11 mouse cellular contexts compared by ENCODE assay signal in genomic region chr7:112120861-112121810, GRCm38 (mm10). TPM values are rescaled to one million over a fixed set of nuclear protein-coding genes. Genes with fewer than 3 reads are reported as not detected.
A peak's percentile ranks its signal among the peaks of the same experiment; 100 is the strongest.
DNase-seq lines count a peak whose midpoint lies in the region; ATAC-seq and TF ChIP-seq lines count a peak whose summit lies in the region.
"Had no signal": no experiment of that assay in that cellular context is flagged by ENCODE, and none has a peak within 500 bp of the region (broad histone marks: within the 10 kb centered on the region; RNA-seq: fewer than 3 reads in every experiment).

No protein-coding gene starts in this region.

- no peak overlapping the region for H3K4me3 ChIP-seq in forebrain, embryonic 14.5 days (ENCODE audit: low read depth, low read length)
- no peak overlapping the region for H3K4me3 ChIP-seq in forebrain, postnatal 0 days (ENCODE audit: low read depth, low read length)
- H3K4me3 ChIP-seq in lung, embryonic 16.5 days (ENCODE audit: low read length) = no peak overlapping the region
- no peak overlapping the region for H3K4me3 ChIP-seq in embryonic facial prominence, embryonic 10.5 days
- H3K4me3 ChIP-seq in limb, embryonic 10.5 days = 0 out of 2 replicates have a peak overlapping the region, but pooled peaks have one; percentile 6
- H3K4me3 ChIP-seq in thymus, adult 2 months (ENCODE audit: control insufficient read depth, insufficient read depth, low read length) = no peak overlapping the region
- H3K4me3 ChIP-seq: myocyte had no signal

- no peak for DNase-seq in forebrain, embryonic 14.5 days (ENCODE audit: low spot score)
- no peak for DNase-seq in forebrain, postnatal 0 days
- no peak for DNase-seq in lung, postnatal 4 days
- peak; percentile 32 for DNase-seq in embryonic facial prominence, embryonic 10.5 days (ENCODE audit: low spot score)
- no peak for DNase-seq in limb, embryonic 10.5 days (ENCODE audit: low spot score)
- DNase-seq in thymus, adult 2 months = no peak
- DNase-seq in frontal cortex, postnatal 25 days (ENCODE audit: low spot score in 2 of 2) = no peak
- DNase-seq: liver, postnatal 0 days had no signal

- TF ChIP-seq CTCF in forebrain, postnatal 0 days (IDR thresholded peaks at IDR 0.05; ENCODE audit: low read depth) = no peak
- TF ChIP-seq CTCF in thymus, adult 2 months (IDR thresholded peaks at IDR 0.05; ENCODE audit: borderline replicate concordance, control insufficient read depth, extremely low read depth, insufficient read depth, low read length, poor library complexity) = no peak

- no peak for TF ChIP-seq POLR2A in thymus, adult 2 months (IDR thresholded peaks at IDR 0.05; ENCODE audit: control insufficient read depth, extremely low read depth, insufficient read depth, low read length, poor library complexity)

- H3K27ac ChIP-seq in forebrain, embryonic 14.5 days (ENCODE audit: low read depth, low read length) = no peak overlapping the region; the same call in 1 of the 2 replicates
- no peak overlapping the region for H3K27ac ChIP-seq in forebrain, postnatal 0 days (ENCODE audit: low read depth, low read length)
- H3K27ac ChIP-seq in lung, embryonic 16.5 days (ENCODE audit: low read length) = no peak overlapping the region
- H3K27ac ChIP-seq in embryonic facial prominence, embryonic 10.5 days (replicated peaks) = peak overlapping the region; percentile 19; the same call in 1 of the 2 replicates
- H3K27ac ChIP-seq in limb, embryonic 10.5 days = peak overlapping the region; percentile 83
- no peak overlapping the region for H3K27ac ChIP-seq in thymus, adult 2 months (ENCODE audit: control insufficient read depth, insufficient read depth, low read length)

- ATAC-seq in forebrain, embryonic 14.5 days = 0 out of 2 replicates have a peak, but pooled peaks have one; percentile 7
- no peak for ATAC-seq in forebrain, postnatal 0 days
- peak; percentile 54; the same call in 1 of the 2 replicates for ATAC-seq in lung, embryonic 16.5 days (ENCODE audit: low read depth)
- ATAC-seq: CD4-positive, CD25-positive, alpha-beta regulatory T cell, adult 4 months; liver, postnatal 0 days had no signal

- no peaks in the 10 kb centered on the region for H3K9me3 ChIP-seq in forebrain, embryonic 14.5 days (replicated peaks; ENCODE audit: control insufficient read depth, low read length)
- no peaks in the 10 kb centered on the region for H3K9me3 ChIP-seq in forebrain, postnatal 0 days (ENCODE audit: low read length)
- H3K9me3 ChIP-seq in lung, embryonic 16.5 days (ENCODE audit: control insufficient read depth, low read length) = no peaks in the 10 kb centered on the region
- no peaks in the 10 kb centered on the region for H3K9me3 ChIP-seq in embryonic facial prominence, embryonic 10.5 days
- H3K9me3 ChIP-seq in limb, embryonic 10.5 days (replicated peaks) = no peaks in the 10 kb centered on the region

- H3K27me3 ChIP-seq in forebrain, embryonic 14.5 days (replicated peaks; ENCODE audit: control insufficient read depth, insufficient read depth, low read length) = no peaks in the 10 kb centered on the region
- no peaks in the 10 kb centered on the region for H3K27me3 ChIP-seq in forebrain, postnatal 0 days (ENCODE audit: insufficient read depth, low read length)
- no peaks in the 10 kb centered on the region for H3K27me3 ChIP-seq in lung, embryonic 16.5 days (ENCODE audit: control insufficient read depth, insufficient read depth, low read depth, low read length)
- H3K27me3 ChIP-seq in embryonic facial prominence, embryonic 10.5 days (replicated peaks; ENCODE audit: low read depth, poor library complexity, severe bottlenecking) = no peaks in the 10 kb centered on the region
- no peaks in the 10 kb centered on the region for H3K27me3 ChIP-seq in limb, embryonic 10.5 days (ENCODE audit: low read depth, poor library complexity, severe bottlenecking)
- no peaks in the 10 kb centered on the region for H3K27me3 ChIP-seq in thymus, adult 2 months (ENCODE audit: control insufficient read depth, insufficient read depth, low read length)

- WGBS in forebrain, embryonic 14.5 days = 71% methylated on average over 11 of the region's 11 CpGs
- 66% methylated on average over 11 of the region's 11 CpGs for WGBS in forebrain, postnatal 0 days
- 63% methylated on average over 11 of the region's 11 CpGs for WGBS in lung, embryonic 16.5 days
- 62% methylated on average over 11 of the region's 11 CpGs for WGBS in embryonic facial prominence, embryonic 10.5 days
- WGBS in limb, embryonic 10.5 days = 71% methylated on average over 11 of the region's 11 CpGs
- 86% methylated on average over 11 of the region's 11 CpGs for WGBS in thymus, adult 2 months

- no peak overlapping the region for H3K9ac ChIP-seq in forebrain, embryonic 14.5 days (ENCODE audit: low read length)
- H3K9ac ChIP-seq in forebrain, postnatal 0 days = no peak overlapping the region
- no peak overlapping the region for H3K9ac ChIP-seq in lung, embryonic 16.5 days (ENCODE audit: low read length)
- H3K9ac ChIP-seq: liver, postnatal 0 days had no signal

- no peaks in the 10 kb centered on the region for H3K4me1 ChIP-seq in forebrain, embryonic 14.5 days (ENCODE audit: control insufficient read depth, insufficient read depth, low read length)
- H3K4me1 ChIP-seq in forebrain, postnatal 0 days (ENCODE audit: insufficient read depth) = 0 out of 2 replicates have a peak, but pooled peaks cover 3% of the 10 kb centered on the region
- H3K4me1 ChIP-seq in lung, embryonic 16.5 days (replicated peaks; ENCODE audit: control insufficient read depth, insufficient read depth, low read length) = peaks cover 4% of the 10 kb centered on the region; the same call in 1 of the 2 replicates
- peaks cover 36% of the 10 kb centered on the region for H3K4me1 ChIP-seq in embryonic facial prominence, embryonic 10.5 days
- H3K4me1 ChIP-seq in limb, embryonic 10.5 days = peaks cover 55% of the 10 kb centered on the region
- no peaks in the 10 kb centered on the region for H3K4me1 ChIP-seq in thymus, adult 2 months (replicated peaks; ENCODE audit: control insufficient read depth, insufficient read depth, low read length)

- no peak overlapping the region for H3K4me2 ChIP-seq in forebrain, embryonic 14.5 days (ENCODE audit: low read length)
- no peak overlapping the region for H3K4me2 ChIP-seq in forebrain, postnatal 0 days (ENCODE audit: low read depth)
- no peak overlapping the region for H3K4me2 ChIP-seq in lung, embryonic 16.5 days (ENCODE audit: low read depth, low read length)

- H3K36me3 ChIP-seq in forebrain, embryonic 14.5 days (ENCODE audit: control insufficient read depth, insufficient read depth, low read length) = no peaks in the 10 kb centered on the region
- H3K36me3 ChIP-seq in forebrain, postnatal 0 days (ENCODE audit: insufficient read depth) = no peaks in the 10 kb centered on the region; the same call in 1 of the 2 replicates
- no peaks in the 10 kb centered on the region for H3K36me3 ChIP-seq in lung, embryonic 16.5 days (ENCODE audit: control insufficient read depth, insufficient read depth, low read length)
- H3K36me3 ChIP-seq in embryonic facial prominence, embryonic 10.5 days (replicated peaks) = peaks cover 9% of the 10 kb centered on the region
- no peaks in the 10 kb centered on the region for H3K36me3 ChIP-seq in limb, embryonic 10.5 days
- no peaks in the 10 kb centered on the region for H3K36me3 ChIP-seq in thymus, adult 2 months (ENCODE audit: control insufficient read depth, insufficient read depth, low read length)

RNA-seq across cellular contexts. Expression of gene Dkk3, which starts 37.7 kb away (rescaled TPM):
- polyA plus RNA-seq in forebrain, embryonic 14.5 days (2014; fragmentation: Nextera tagmentation; extraction: Ambion mirVana) = 22.9 and 24.7 TPM in 2 replicates
- 50.8 and 53.8 TPM in 2 replicates for total RNA-seq in forebrain, postnatal 0 days (2014; rRNA removed)
- polyA plus RNA-seq in forebrain, postnatal 0 days (2015; fragmentation: Nextera tagmentation; extraction: Ambion mirVana) = 48.1 and 49.9 TPM in 2 replicates
- polyA plus RNA-seq in lung, embryonic 16.5 days (2015; fragmentation: Nextera tagmentation; extraction: Ambion mirVana) = 45.5 and 48.2 TPM in 2 replicates
- polyA plus RNA-seq in embryonic facial prominence, embryonic 10.5 days (2016; fragmentation: Nextera tagmentation; extraction: Ambion mirVana) = 10.8 and 15.2 TPM in 2 replicates
- 4.9 and 6.3 TPM in 2 replicates for polyA plus RNA-seq in limb, embryonic 10.5 days (2016; fragmentation: Nextera tagmentation; extraction: Ambion mirVana)
- polyA plus RNA-seq in thymus, adult 2 months (2012; rRNA removed) = 1.9 and 5.9 TPM in 2 replicates

Comparison
In these comparisons a context has a peak if more than half of its experiments do, and no peak if none do; other contexts are left out.
1. H3K27ac ChIP-seq: peak in embryonic facial prominence, embryonic 10.5 days (single experiment) and limb, embryonic 10.5 days (single experiment); none in forebrain, embryonic 14.5 days (single experiment), forebrain, postnatal 0 days (single experiment), lung, embryonic 16.5 days (single experiment) and thymus, adult 2 months (single experiment).